Mouse (Mus musculus): Measurements from ENCODE around the gene Dscaml1. TPM values are rescaled to one million over a fixed set of nuclear protein-coding genes. Genes with fewer than 3 reads are reported as not detected.
"Not testable (repeated sequence)": the region's sequence is repeated elsewhere in the genome, so short reads cannot be mapped to it uniquely, and the experiment has no call there.

The Dscaml1 gene
- total RNA-seq, 2 experiments from 2014 or later, result 0.32 to 0.36 TPM

- no peak for DNase-seq (ENCODE audit: low spot score in 2 of 2)
Measured at GRCm38 (mm10) chr9:45766195-45766594, 339.8 kb downstream of the Dscaml1 start.

GRCm38 (mm10) chr9:45767155-45767554, 340.7 kb downstream of the Dscaml1 start:
- DNase-seq (ENCODE audit: low spot score in 2 of 2), result no peak

- DNase-seq (ENCODE audit: low spot score in 2 of 2), result no peak
Measured at GRCm38 (mm10) chr9:45768421-45768820, 342.0 kb downstream of the Dscaml1 start.

- DNase-seq (ENCODE audit: low spot score in 2 of 2), result no peak
Measured at GRCm38 (mm10) chr9:45769596-45769995, 343.2 kb downstream of the Dscaml1 start.

GRCm38 (mm10) chr9:45774088-45774487, 347.7 kb downstream of the Dscaml1 start:
- DNase-seq (ENCODE audit: low spot score in 2 of 2), result no peak

GRCm38 (mm10) chr9:45776176-45776575, 349.7 kb downstream of the Dscaml1 start:
- DNase-seq (ENCODE audit: low spot score in 2 of 2), result not testable (repeated sequence)

GRCm38 (mm10) chr9:45779201-45779600, 352.8 kb downstream of the Dscaml1 start:
- DNase-seq (ENCODE audit: low spot score in 2 of 2), result no peak

GRCm38 (mm10) chr9:45783249-45784069, 357.0 kb downstream of the Dscaml1 start:
- no peak for DNase-seq (ENCODE audit: low spot score in 2 of 2)

GRCm38 (mm10) chr9:45787071-45787470, 360.6 kb downstream of the Dscaml1 start:
- DNase-seq (ENCODE audit: low spot score in 2 of 2), result no peak

- DNase-seq (ENCODE audit: low spot score in 2 of 2), result no peak
Measured at GRCm38 (mm10) chr9:45787547-45787946, 361.1 kb downstream of the Dscaml1 start.

GRCm38 (mm10) chr9:45788405-45788804, 362.0 kb downstream of the Dscaml1 start:
- no peak for DNase-seq (ENCODE audit: low spot score in 2 of 2)

- DNase-seq (ENCODE audit: low spot score in 2 of 2), result no peak
Measured at GRCm38 (mm10) chr9:45791456-45792142, 365.2 kb downstream of the Dscaml1 start.

GRCm38 (mm10) chr9:45792235-45792634, 365.8 kb downstream of the Dscaml1 start:
- DNase-seq (ENCODE audit: low spot score in 2 of 2), result no peak

- DNase-seq (ENCODE audit: low spot score in 2 of 2), result no peak
Measured at GRCm38 (mm10) chr9:45793697-45794096, 367.3 kb downstream of the Dscaml1 start.

- no peak for DNase-seq (ENCODE audit: low spot score in 2 of 2)
Measured at GRCm38 (mm10) chr9:45795722-45796121, 369.3 kb downstream of the Dscaml1 start.

GRCm38 (mm10) chr9:45797271-45797670, 370.8 kb downstream of the Dscaml1 start:
- no peak for DNase-seq (ENCODE audit: low spot score in 2 of 2)

- DNase-seq (ENCODE audit: low spot score in 2 of 2), result no peak
Measured at GRCm38 (mm10) chr9:45798467-45799164, 372.2 kb downstream of the Dscaml1 start.

GRCm38 (mm10) chr9:45799402-45799801, 373.0 kb downstream of the Dscaml1 start:
- DNase-seq (ENCODE audit: low spot score in 2 of 2), result no peak

Measured in gastrocnemius, postnatal 4 days (tissue).